ENCODE assay signal across 8 mouse cellular contexts in the genomic region with DNA sequence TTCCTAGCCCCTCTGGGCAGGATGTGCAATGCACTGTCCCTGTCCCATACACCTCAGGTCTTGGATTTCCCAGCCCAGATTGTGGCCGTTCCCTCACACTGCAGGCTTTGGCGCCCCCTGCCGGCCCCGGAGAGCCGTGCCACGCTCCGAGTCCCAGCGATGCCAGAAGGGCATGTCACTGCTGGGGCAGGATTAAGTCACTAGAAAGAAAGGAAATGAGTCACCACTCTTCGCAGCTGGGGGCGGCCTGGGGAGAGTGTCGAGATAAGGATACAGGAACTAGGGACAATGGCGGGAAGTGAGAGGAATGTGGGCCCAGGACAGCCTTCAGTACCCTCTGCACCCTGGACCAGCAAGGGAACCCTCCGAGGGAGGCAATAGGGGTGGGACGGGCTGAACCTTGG. TPM values are rescaled to one million over a fixed set of nuclear protein-coding genes. Genes with fewer than 3 reads are reported as not detected.
DNase-seq lines count a peak whose midpoint lies in the region; ATAC-seq and TF ChIP-seq lines count a peak whose summit lies in the region.

No protein-coding gene starts in this region.

- peak; percentile 79 for ATAC-seq in erythroblast, adult 5-6 weeks (replicated peaks; ENCODE audit: low FRiP score, poor library complexity, severe bottlenecking)
- ATAC-seq in heart, embryonic 13.5 days (ENCODE audit: extremely low read depth, insufficient number of reproducible peaks, low FRiP score, low TSS enrichment), result peak; percentile 78
- ATAC-seq in liver, embryonic 11.5 days (replicated peaks; ENCODE audit: low FRiP score), result peak; percentile 72

- H3K36me3 ChIP-seq in C2C12 (ENCODE audit: control insufficient read depth, insufficient read depth) (no peaks in the 10 kb centered on the region), myocyte (ENCODE audit: control insufficient read depth, insufficient read depth) (no peaks in the 10 kb centered on the region)
- H3K36me3 ChIP-seq in heart, embryonic 13.5 days, result no peaks in the 10 kb centered on the region
- no peaks in the 10 kb centered on the region for H3K36me3 ChIP-seq in liver, embryonic 11.5 days (ENCODE audit: control insufficient read depth, insufficient read depth, low read length)

- H3K79me3 ChIP-seq in C2C12 (ENCODE audit: low read depth), result no peaks in the 10 kb centered on the region

- no peak for TF ChIP-seq POLR2A in myocyte (IDR thresholded peaks at IDR 0.05; ENCODE audit: insufficient read length, low read depth)

- peak; percentile 80 for DNase-seq in brain, adult 2 months (ENCODE audit: low read depth, low spot score)
- DNase-seq in kidney, postnatal 10 days, result peak; percentile 97
- DNase-seq in liver, embryonic 11.5 days (ENCODE audit: low spot score), result peak; percentile 88
- DNase-seq in spleen, postnatal 4 days (ENCODE audit: low spot score in 2 of 2), result peak; percentile 83 to 97

- H3K9ac ChIP-seq in heart, embryonic 13.5 days, result no peak overlapping the region
- no peak overlapping the region for H3K9ac ChIP-seq in liver, embryonic 11.5 days (ENCODE audit: low read depth, low read length)

- no peaks in the 10 kb centered on the region for H3K27me3 ChIP-seq in C2C12 (ENCODE audit: control insufficient read depth, insufficient read depth, insufficient read length)
- no peaks in the 10 kb centered on the region for H3K27me3 ChIP-seq in heart, embryonic 13.5 days (replicated peaks)
- H3K27me3 ChIP-seq in liver, embryonic 11.5 days (replicated peaks; ENCODE audit: control insufficient read depth, insufficient read depth, low read length), result no peaks in the 10 kb centered on the region
- no peaks in the 10 kb centered on the region for H3K27me3 ChIP-seq in myocyte (ENCODE audit: control insufficient read depth, insufficient read depth, insufficient read length)

- H3K4me1 ChIP-seq in heart, embryonic 13.5 days, result peaks cover 18% of the 10 kb centered on the region
- peaks cover 5% of the 10 kb centered on the region; the same call in 1 of the 2 replicates for H3K4me1 ChIP-seq in liver, embryonic 11.5 days (replicated peaks; ENCODE audit: control insufficient read depth, insufficient read depth, low read length)

- H3K4me3 ChIP-seq in C2C12 (ENCODE audit: insufficient read depth, poor library complexity, severe bottlenecking) (no peak overlapping the region), myocyte (no peak overlapping the region)
- no peak overlapping the region for H3K4me3 ChIP-seq in heart, embryonic 13.5 days
- H3K4me3 ChIP-seq in liver, embryonic 11.5 days (ENCODE audit: low read depth, low read length), result no peak overlapping the region

- peak overlapping the region; percentile 71 for H3K27ac ChIP-seq in heart, embryonic 13.5 days (replicated peaks)
- H3K27ac ChIP-seq in liver, embryonic 11.5 days (ENCODE audit: low read depth, low read length), result no peak overlapping the region

- WGBS in heart, embryonic 13.5 days, result 9% methylated on average over 14 of the region's 14 CpGs
- WGBS in liver, embryonic 11.5 days, result 6% methylated on average over 14 of the region's 14 CpGs

- H3K4me2 ChIP-seq in heart, embryonic 13.5 days, result peak overlapping the region; percentile 11; the same call in 1 of the 2 replicates
- H3K4me2 ChIP-seq in liver, embryonic 11.5 days, result no peak overlapping the region
- H3K4me2 ChIP-seq in myocyte (ENCODE audit: low read depth), result peak overlapping the region; percentile 52

- TF ChIP-seq CTCF in C2C12 (IDR thresholded peaks at IDR 0.05; ENCODE audit: control insufficient read depth, insufficient read depth, insufficient read length), result peak; percentile 98

- H3K79me2 ChIP-seq in C2C12 (ENCODE audit: control insufficient read depth, insufficient read depth), result no peaks in the 10 kb centered on the region
- no peaks in the 10 kb centered on the region for H3K79me2 ChIP-seq in myocyte (ENCODE audit: control insufficient read depth, insufficient read depth)

- H3K9me3 ChIP-seq in heart, embryonic 13.5 days, result no peaks in the 10 kb centered on the region
- no peaks in the 10 kb centered on the region; the same call in 1 of the 2 replicates for H3K9me3 ChIP-seq in liver, embryonic 11.5 days (ENCODE audit: control insufficient read depth, low read length)

- H3ac ChIP-seq in C2C12 (ENCODE audit: control insufficient read depth, insufficient read length, low read depth) (no peak overlapping the region), myocyte (ENCODE audit: control insufficient read depth, insufficient read length) (no peak overlapping the region)

TF ChIP-seq in C2C12, 6 proteins besides CTCF, POLR2A, EP300 and RAD21:
- TF ChIP-seq MAX (IDR thresholded peaks at IDR 0.05) (peak; percentile 94), FOSL1 (IDR thresholded peaks at IDR 0.05; ENCODE audit: insufficient read depth, low read length, poor library complexity, severe bottlenecking) (peak; percentile 68), MYOG (IDR thresholded peaks at IDR 0.05; ENCODE audit: control insufficient read depth, extremely low read depth, insufficient read length) (no peak), USF1 (IDR thresholded peaks at IDR 0.05; ENCODE audit: low read depth) (no peak), MYOD1 (IDR thresholded peaks at IDR 0.05; ENCODE audit: control insufficient read depth, insufficient read length, low read depth) (peak; percentile 66), CEBPB (IDR thresholded peaks at IDR 0.05; ENCODE audit: low read depth) (no peak)
TF ChIP-seq in C2C12: peak in this region for 3.

TF ChIP-seq in myocyte, 11 proteins besides CTCF, POLR2A, EP300 and RAD21:
- TF ChIP-seq MYOG (IDR thresholded peaks at IDR 0.05; ENCODE audit: control insufficient read depth in 1 of 3, insufficient read depth in 1 of 3, insufficient read length in 2 of 3, low read depth in 2 of 3) (peak in 1 of 3 experiments; percentile 36), SRF (IDR thresholded peaks at IDR 0.05; ENCODE audit: control insufficient read depth, insufficient read length, low read depth) (no peak), MYOD1 (IDR thresholded peaks at IDR 0.05; ENCODE audit: control insufficient read depth in 1 of 3, insufficient read length in 2 of 3, low read depth in 2 of 3) (peak in 1 of 3 experiments; percentile 31), TCF12 (IDR thresholded peaks at IDR 0.05; ENCODE audit: insufficient read depth, poor library complexity, severe bottlenecking) (no peak), CEBPB (IDR thresholded peaks at IDR 0.05; ENCODE audit: insufficient read depth, poor library complexity, severe bottlenecking) (no peak), POLR2AphosphoS2 (IDR thresholded peaks at IDR 0.05; ENCODE audit: insufficient read length, low read depth) (no peak), TCF3 (IDR thresholded peaks at IDR 0.05; ENCODE audit: insufficient read length, low read depth) (no peak), USF1 (IDR thresholded peaks at IDR 0.05; ENCODE audit: low read depth) (no peak), E2F4 (IDR thresholded peaks at IDR 0.05; ENCODE audit: insufficient read depth) (no peak), REST (IDR thresholded peaks at IDR 0.05; ENCODE audit: insufficient read depth, insufficient read length) (no peak), MAX (IDR thresholded peaks at IDR 0.05; ENCODE audit: low read depth) (peak; percentile 10)

RNA-seq across cellular contexts. Expression of a gene that starts 40.5 kb away (rescaled TPM):
- polyA plus RNA-seq in C2C12 (2012; fragmentation: generic; extraction: Trizol), result 38.5 TPM
- total RNA-seq in erythroblast, adult 5-6 weeks (2015; ENCODE audit: low replicate concordance), result 41.7 and 48.3 TPM in 2 replicates
- 31.8 and 41.7 TPM in 2 replicates for total RNA-seq in erythroblast, adult 5-6 weeks (2017; ENCODE audit: low replicate concordance)
- 145 and 149 TPM in 2 replicates for polyA plus RNA-seq in heart, embryonic 13.5 days (2015; fragmentation: Nextera tagmentation; extraction: Ambion mirVana)
- polyA plus RNA-seq in liver, embryonic 11.5 days (2014; fragmentation: Nextera tagmentation; extraction: Ambion mirVana), result 114 and 123 TPM in 2 replicates
- 35.1 TPM for polyA plus RNA-seq in myocyte (2012; fragmentation: generic; extraction: Trizol)
